ENCODE assay signal across 7 mouse cellular contexts in genomic region chr10:81069836-81070235, GRCm38 (mm10). TPM values are rescaled to one million over a fixed set of nuclear protein-coding genes. Genes with fewer than 3 reads are reported as not detected.
DNase-seq lines count a peak whose midpoint lies in the region; ATAC-seq lines count a peak whose summit lies in the region.

Gene Thop1, plus strand, starts transcription at chr10:81070035.

- no peaks in the 10 kb centered on the region for H3K27me3 ChIP-seq in embryonic facial prominence, embryonic 11.5 days (ENCODE audit: control insufficient read depth, insufficient read depth, low read length)
- H3K27me3 ChIP-seq in limb, embryonic 10.5 days (ENCODE audit: low read depth, poor library complexity, severe bottlenecking) = no peaks in the 10 kb centered on the region
- no peaks in the 10 kb centered on the region for H3K27me3 ChIP-seq in midbrain, embryonic 13.5 days

- peak within 1 kb of the TSS; percentile 75 for H3K4me3 ChIP-seq in embryonic facial prominence, embryonic 11.5 days (ENCODE audit: low read depth, low read length)
- peak within 1 kb of the TSS; percentile 88 for H3K4me3 ChIP-seq in limb, embryonic 10.5 days
- H3K4me3 ChIP-seq in midbrain, embryonic 13.5 days (replicated peaks) = peak within 1 kb of the TSS; percentile 77

- peak within 1 kb of the TSS; percentile 47 for H3K27ac ChIP-seq in embryonic facial prominence, embryonic 11.5 days (replicated peaks; ENCODE audit: low read depth, low read length)
- peak within 1 kb of the TSS; percentile 88 for H3K27ac ChIP-seq in limb, embryonic 10.5 days
- peak within 1 kb of the TSS; percentile 71 for H3K27ac ChIP-seq in midbrain, embryonic 13.5 days

- peak; percentile 99 for DNase-seq in adrenal gland, postnatal 14 days
- DNase-seq in embryonic facial prominence, embryonic 11.5 days (ENCODE audit: low spot score) = peak; percentile 99
- peak; percentile 99 for DNase-seq in kidney, adult 11 months
- DNase-seq in limb, embryonic 10.5 days (ENCODE audit: low spot score) = peak; percentile 99
- peak; percentile 95 for DNase-seq in spleen, adult 12 weeks (ENCODE audit: low spot score)

- H3K9ac ChIP-seq in embryonic facial prominence, embryonic 11.5 days (replicated peaks; ENCODE audit: low read length) = peak within 1 kb of the TSS; percentile 84
- H3K9ac ChIP-seq in midbrain, embryonic 13.5 days (replicated peaks) = peak within 1 kb of the TSS; percentile 88

- under 1% methylated on average over 35 of the region's 35 CpGs for WGBS in embryonic facial prominence, embryonic 11.5 days
- under 1% methylated on average over 35 of the region's 35 CpGs for WGBS in limb, embryonic 10.5 days
- 0% methylated on average over 35 of the region's 35 CpGs for WGBS in midbrain, embryonic 13.5 days

- H3K36me3 ChIP-seq in embryonic facial prominence, embryonic 11.5 days (replicated peaks; ENCODE audit: control insufficient read depth, insufficient read depth, low read depth, low read length) = peaks cover 6% of the 10 kb centered on the region; the same call in 1 of the 2 replicates
- H3K36me3 ChIP-seq in limb, embryonic 10.5 days = peaks cover 36% of the 10 kb centered on the region
- peaks cover 24% of the 10 kb centered on the region for H3K36me3 ChIP-seq in midbrain, embryonic 13.5 days

- peaks cover 3% of the 10 kb centered on the region; the same call in 1 of the 2 replicates for H3K4me1 ChIP-seq in embryonic facial prominence, embryonic 11.5 days (ENCODE audit: control insufficient read depth, insufficient read depth, low read length)
- peaks cover 23% of the 10 kb centered on the region for H3K4me1 ChIP-seq in limb, embryonic 10.5 days
- H3K4me1 ChIP-seq in midbrain, embryonic 13.5 days (replicated peaks) = peaks cover 28% of the 10 kb centered on the region

- H3K9me3 ChIP-seq in embryonic facial prominence, embryonic 11.5 days (replicated peaks; ENCODE audit: control insufficient read depth, low read length) = no peaks in the 10 kb centered on the region
- H3K9me3 ChIP-seq in limb, embryonic 10.5 days (replicated peaks) = no peaks in the 10 kb centered on the region
- no peaks in the 10 kb centered on the region for H3K9me3 ChIP-seq in midbrain, embryonic 13.5 days

- ATAC-seq in embryonic facial prominence, embryonic 11.5 days (replicated peaks; ENCODE audit: insufficient number of reproducible peaks, low FRiP score, low TSS enrichment, low read depth) = peak; percentile 90
- peak; percentile 94 for ATAC-seq in granulocyte monocyte progenitor cell, adult 5-6 weeks (replicated peaks; ENCODE audit: poor library complexity, severe bottlenecking)
- peak; percentile 95 for ATAC-seq in midbrain, embryonic 13.5 days

- peak within 1 kb of the TSS; percentile 70 for H3K4me2 ChIP-seq in embryonic facial prominence, embryonic 11.5 days (ENCODE audit: low read depth, low read length)
- H3K4me2 ChIP-seq in midbrain, embryonic 13.5 days (replicated peaks) = peak within 1 kb of the TSS; percentile 71

RNA-seq across cellular contexts. Expression of gene Thop1, which starts in this region (rescaled TPM):
- total RNA-seq in adrenal gland, postnatal 14 days (2021) = 56.0 and 60.6 TPM in 2 replicates
- 56.0 and 56.3 TPM in 2 replicates for polyA plus RNA-seq in embryonic facial prominence, embryonic 11.5 days (2014; fragmentation: Nextera tagmentation; extraction: Ambion mirVana)
- 23.3 and 24.4 TPM in 2 replicates for total RNA-seq in granulocyte monocyte progenitor cell, adult 5-6 weeks (2014; fragmentation: Nextera tagmentation)
- total RNA-seq in granulocyte monocyte progenitor cell, adult 5-6 weeks (2017) = 24.7 and 26.3 TPM in 2 replicates
- polyA plus RNA-seq in limb, embryonic 10.5 days (2016; fragmentation: Nextera tagmentation; extraction: Ambion mirVana) = 113 and 128 TPM in 2 replicates
- polyA plus RNA-seq in midbrain, embryonic 13.5 days (2015; fragmentation: Nextera tagmentation; extraction: Ambion mirVana) = 44.9 and 48.5 TPM in 2 replicates

Comparison
In these comparisons a context has a peak if more than half of its experiments do, and no peak if none do; other contexts are left out.
1. Peak in every context shown above with its lines: DNase-seq, ATAC-seq, H3K4me3 ChIP-seq and H3K27ac ChIP-seq.